Mouse (Mus musculus): ENCODE data around the gene Pnmal2.

The Pnmal2 gene

DNA sequence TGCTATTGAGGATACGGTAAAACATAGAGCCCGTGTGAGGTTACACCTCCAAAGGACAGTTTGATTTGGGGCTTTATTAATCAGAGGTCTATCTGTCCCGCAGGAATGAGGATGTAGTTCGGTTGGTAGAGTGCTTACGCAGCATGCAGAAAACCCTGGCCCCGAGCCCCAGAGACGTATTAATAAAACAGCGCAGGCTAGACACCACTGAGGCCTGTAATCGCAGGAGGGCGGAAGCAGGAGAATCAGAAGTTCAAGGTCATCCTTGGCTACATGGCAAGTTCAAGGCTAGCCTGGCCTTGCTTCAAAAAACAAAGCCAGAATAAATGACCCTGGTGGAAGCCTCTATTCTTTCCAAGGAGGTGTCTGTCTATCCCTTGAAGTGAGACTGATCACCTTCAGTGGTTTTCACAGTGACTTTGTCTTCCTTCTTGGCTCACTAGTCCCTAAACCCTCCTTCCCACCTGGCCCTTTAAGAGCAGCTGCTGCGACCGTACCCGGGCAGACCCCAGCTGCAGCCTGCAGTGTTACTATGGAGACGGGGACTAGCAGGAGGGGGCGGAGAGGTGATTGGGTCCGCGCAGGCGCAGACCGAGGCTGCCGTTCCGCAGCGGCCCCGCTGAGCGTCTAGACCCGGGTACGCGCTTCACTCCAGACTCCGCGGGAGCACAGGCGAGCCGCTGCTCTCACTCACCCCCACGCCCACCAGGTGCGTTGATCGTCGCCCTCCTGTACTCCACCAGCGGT is at the start of gene Pnmal2:
Gene Pnmal2, plus strand, starts transcription at position 622 of the 747 bp plus-strand sequence.
- DNase-seq = peak; percentile 91

DNA sequence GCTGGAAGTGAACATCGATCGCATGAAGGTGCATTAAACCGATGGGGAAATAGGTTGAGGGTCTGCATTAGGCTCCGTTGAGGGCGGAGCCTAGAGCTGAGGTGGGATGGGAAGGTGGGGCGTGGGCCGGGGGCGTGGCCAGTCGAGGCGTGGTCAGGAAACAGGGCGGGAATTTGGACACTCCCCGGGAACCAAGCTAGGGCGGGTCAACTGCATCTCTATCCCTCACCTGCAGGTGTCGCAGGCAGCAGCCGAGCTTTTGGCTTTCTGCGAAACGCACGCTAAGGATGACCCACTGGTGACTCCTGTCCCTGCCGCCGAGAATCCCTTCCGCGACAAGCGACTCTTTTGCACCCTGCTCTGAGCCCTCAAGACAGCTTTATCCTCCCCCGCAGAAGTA is 49.5 kb upstream of the Pnmal2 start:
- peak; percentile 66 for DNase-seq

DNA sequence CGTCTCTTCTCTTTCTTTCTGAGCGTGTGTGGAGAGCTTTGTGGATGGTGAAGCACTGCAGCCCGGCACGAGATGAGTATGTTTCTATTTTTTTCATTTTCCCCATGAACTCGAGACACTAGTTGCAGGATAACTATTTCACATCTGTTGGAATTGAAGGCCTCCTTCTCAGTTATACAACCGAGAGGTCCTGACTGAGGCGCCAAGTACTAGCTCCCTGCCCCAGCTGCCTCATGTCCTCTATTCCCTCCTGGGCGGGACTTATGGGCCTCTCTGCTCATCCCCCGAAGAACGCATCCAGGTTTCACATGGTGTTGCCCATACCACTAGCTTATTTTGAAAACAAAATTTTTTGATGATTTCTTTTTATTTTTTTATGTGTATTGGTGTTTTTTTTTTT is 49.0 kb upstream of the Pnmal2 start:
- DNase-seq = no peak

DNA sequence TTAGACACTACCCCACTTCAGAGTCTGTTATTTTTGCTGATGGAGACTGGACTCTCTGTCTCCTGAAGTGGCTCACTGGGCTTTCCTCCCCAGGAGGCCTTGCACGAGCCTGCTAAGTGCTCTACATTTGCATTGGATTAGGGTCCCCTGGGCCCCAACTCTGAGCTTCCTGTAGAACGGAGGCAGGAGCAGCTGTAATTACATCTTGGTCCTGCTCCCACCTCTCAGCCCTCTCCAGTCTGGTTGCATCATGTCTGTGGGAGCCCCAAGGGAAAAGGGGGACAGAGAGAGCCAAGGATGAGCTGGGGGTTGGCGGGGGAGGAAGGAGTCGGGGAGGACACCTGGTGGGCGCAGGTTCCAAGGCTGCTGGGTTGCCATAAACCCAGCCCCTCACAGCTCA is 44.0 kb upstream of the Pnmal2 start:
- no peak for DNase-seq

DNA sequence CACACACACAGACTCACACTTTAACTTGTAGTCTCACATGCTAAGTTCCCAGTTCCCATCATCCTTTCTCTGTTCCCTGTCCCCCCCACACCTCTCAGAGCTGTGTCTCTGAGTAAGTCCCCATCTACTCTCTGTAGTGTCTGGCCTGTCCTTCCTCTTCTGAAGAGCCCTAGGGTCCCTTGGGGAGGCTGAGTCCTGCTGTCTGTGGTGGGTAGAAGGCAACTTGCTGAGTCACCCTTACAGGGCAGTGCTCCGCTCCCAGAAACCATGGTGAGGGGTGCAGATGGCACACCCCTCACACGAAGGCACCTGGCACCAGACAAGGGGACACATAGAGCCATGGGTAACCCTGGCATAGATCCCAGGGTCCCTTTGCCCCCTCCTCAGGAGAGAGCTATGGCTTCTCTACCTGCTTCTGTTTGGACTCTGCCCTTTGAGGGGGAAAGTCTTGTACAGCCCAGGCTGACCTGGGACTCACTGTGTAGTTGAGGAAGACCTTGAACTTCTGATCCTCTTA is 41.0 kb upstream of the Pnmal2 start:
- DNase-seq = no peak

DNA sequence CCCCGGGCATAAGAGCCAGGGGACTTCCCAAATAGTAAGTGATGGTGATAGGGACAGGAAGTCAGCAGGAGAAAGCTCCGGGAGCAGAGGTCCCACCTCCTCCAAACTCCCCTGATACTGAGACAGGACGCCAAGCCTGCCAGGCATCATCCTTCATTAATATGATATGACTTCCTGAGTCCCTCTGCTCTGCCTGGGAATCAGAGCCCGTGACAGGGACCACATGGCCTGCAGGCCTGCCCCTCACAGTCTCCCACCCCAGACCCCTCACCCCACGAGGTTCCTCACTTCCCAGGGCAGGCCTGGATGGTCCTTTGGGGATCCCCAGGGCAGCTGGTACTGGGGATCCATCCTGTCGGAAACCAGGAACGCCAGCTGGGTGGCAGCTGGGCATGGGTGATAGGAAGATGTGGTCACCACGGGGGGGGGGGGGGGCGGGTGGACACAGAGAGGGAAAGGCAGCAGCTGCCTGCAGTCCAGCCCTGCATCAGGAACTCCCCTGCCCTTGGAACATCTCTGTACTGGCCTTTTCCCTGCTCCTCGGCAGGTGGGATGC is 40.3 kb upstream of the Pnmal2 start:
- DNase-seq = no peak

DNA sequence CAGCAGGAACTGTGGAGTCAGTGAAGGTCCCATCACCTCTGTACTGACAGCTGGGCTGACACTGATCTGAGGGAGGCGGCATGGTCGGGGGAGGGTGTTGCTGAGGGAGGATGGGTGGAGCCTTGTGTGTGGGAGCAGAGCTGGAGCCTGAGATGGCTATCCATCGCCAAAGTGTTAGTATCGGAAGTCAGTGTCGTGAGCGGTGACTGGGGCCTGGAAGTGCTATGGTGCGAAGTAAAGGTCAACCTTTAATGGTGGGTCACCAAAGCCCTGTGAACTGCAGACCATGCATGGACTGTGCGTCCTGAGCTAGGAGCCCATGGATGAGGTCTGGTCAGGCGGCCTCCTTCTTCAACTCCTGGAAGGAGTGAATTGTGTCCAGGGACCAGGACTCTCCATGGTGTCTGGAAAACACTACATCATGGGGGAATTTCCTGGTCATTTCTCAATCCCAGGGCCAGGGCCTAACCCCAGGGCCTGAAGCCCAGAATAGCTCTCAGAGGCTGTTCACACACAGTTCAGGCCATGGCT is 38.9 kb upstream of the Pnmal2 start:
- DNase-seq = no peak

DNA sequence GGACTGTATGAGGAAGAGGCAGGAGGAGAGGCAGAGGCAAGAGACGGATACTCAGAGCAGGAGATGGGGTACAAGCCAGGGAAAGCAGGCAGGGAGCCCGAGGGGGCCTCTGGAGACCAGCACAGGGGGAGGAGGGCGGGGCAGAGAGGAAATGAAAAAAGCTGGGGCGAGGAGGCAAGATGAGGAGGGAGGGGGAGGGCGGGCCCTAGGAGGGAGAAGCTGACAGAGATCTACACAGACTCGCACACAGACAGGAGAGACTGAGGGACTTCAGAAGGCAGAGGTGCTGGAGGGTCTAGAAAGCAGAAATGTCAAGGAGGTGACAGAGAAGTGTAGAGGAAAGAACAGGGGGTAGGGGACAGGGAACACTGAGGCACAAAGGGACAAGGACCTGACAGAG is 38.2 kb upstream of the Pnmal2 start, which contains the start of gene Ptgir:
Gene Ptgir, plus strand, starts transcription at position 210 of the 400 bp plus-strand sequence.
- DNase-seq = no peak

DNA sequence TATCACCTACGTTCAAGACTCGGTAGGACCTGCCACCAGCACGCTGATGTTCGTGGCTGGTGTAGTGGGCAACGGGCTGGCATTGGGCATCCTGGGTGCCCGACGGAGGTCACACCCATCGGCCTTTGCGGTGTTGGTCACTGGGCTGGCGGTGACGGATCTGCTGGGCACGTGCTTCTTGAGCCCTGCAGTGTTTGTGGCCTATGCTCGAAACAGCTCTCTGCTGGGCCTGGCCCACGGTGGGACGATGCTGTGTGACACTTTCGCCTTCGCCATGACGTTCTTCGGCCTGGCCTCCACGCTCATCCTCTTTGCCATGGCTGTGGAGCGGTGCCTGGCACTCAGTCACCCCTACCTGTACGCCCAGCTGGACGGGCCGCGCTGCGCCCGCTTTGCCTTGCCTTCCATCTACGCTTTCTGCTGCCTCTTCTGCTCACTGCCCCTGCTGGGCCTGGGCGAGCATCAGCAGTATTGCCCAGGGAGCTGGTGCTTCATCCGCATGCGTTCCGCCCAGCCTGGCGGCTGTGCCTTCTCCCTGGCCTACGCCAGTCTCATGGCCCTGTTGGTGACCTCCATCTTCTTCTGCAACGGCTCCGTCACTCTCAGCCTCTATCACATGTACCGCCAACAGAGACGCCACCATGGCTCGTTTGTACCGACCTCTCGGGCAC is 37.5 kb upstream of the Pnmal2 start:
- DNase-seq = no peak

DNA sequence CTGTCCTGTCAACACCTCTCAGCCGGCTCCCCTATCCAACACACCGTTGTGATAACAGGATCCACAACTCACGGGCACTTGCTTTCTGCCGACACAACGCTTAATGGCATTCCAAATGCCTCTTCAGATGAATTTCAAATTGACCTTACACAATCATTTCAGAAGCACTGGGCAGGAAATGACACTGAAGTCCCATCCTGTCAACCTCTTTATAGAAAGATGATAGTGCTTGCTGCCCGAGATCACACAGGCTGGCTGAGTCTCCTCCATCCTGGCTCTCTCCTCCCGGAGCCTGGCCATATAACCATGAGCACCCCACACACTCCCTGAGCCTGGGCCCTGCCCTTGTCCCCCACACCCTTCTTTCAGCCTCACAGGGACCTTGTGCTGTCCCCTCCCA is 36.6 kb upstream of the Pnmal2 start:
- DNase-seq = no peak

DNA sequence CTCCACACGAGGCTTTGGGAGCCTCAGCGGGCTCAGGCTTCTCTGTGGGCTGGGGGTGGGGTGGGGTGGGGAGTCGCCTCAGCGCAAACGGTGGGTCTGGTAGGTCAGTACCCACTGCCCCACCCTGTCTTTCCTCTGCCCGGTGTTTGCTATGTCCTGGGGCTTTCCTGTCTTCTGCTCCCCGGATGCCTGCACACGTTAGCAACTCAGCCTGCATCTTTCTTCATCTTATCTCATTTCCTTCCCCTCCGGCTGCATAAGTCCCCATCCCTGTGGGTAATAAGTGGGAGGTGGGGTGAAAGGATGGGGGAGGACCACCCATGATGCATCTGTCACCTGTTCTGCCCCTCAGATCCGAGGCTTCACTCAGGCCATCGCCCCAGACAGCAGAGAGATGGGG is 36.1 kb upstream of the Pnmal2 start:
- DNase-seq = no peak

DNA sequence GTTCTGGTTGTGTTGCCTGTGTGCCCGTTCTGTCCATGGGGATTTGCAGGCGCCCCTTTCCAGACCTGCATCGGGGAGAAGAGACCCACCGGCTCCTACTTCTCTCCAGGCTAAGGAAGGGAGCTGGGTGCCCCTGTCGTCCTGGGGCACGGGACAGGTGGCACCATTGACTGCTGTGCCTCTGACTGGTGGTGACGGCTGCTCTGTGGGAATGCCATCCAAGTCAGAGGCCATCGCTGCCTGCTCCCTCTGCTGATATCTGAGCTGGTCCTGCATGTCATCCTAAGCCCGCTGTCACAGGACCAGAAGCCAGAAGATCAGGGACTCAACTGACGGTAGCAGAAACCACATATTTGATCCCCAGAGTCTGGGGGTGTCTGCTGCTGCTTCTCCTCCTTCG is 35.6 kb upstream of the Pnmal2 start:
- no peak for DNase-seq

DNA sequence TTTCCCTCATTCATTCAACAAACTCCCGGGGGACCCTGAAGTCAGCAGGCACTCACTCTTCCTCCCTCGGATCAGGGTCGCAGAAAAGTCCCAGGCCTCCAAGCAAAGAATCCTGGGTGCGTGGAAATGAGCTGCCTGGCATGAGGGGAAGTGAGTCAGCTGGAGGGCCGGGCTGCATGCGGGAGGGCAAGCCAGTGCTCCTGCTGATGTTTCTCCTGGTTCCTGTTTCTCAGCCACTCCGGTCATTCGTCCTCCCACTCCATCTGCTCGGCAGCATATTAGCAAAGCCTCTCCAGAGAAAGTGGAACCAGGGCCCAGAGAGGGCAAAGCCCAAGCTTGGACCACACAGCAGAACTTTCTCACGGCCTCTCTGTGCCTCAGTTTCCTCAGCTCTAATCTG is 34.6 kb upstream of the Pnmal2 start:
- no peak for DNase-seq

DNA sequence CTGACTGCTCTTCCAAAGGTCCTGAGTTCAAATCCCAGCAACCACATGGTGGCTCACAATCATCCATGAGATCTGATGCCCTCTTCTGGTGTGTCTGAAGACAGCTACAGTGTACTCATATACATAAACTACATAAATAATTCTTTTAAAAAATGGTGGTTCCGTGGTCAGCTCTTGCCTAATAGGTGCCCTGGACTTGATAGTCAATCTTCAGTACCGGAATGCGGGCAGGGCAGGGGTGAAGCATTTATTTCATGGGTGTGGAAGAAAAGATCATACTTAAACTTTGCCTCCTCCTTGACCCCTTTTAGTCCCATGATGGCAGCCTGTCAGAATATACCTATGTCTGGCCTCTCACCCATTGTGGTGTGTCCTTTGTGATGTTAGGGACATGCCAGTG is 32.6 kb upstream of the Pnmal2 start:
- DNase-seq = no peak

DNA sequence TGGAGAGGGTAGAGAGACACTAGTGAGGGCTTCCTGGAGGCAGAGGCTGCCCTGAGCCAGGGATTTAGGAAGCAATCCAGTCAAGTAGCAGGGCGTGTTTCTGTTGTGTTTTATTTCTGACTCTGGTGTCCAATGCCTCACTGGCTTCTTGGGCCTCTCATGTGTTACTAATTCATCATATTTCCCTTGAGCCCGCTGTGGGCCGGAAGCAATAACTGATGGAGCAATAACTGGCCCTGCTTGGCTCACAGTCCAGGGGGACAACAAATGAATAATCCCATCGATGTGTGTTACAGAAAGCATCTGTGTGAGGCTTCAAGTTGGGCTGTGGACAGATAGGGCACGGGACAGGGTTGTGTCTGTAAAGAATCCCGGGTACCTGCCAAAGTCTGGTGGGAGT is 32.1 kb upstream of the Pnmal2 start:
- no peak for DNase-seq

DNA sequence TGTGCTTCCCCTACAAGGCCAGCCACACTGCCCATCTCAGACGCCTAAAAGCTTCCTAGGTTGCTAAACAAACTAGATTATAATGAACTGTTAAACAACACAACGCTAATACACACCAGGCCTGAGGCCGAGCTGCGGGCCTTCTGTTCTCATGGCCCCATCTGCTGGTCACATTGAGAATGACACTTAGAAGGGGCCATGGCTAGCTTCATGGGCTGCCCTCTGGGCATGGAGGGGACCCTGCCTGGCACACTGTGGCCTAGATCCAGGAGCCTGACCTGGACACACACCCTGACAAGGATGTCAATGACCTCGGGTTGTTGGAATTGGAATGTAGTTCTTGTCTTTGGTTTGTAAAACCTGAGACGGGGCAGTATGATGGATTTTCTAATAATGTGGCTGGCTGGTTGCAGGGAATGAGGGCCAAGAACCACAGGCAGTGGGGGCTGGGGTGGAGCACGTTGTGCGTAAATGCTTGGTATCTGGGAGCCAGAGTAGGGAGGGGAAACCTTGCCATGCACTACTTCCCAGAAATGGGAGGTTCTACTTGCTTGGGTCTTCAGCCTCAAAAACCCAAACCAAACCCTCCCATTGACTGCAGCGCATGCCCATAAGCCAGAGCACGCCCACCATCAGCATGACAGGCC is 30.6 kb upstream of the Pnmal2 start:
- peak; percentile 71 for DNase-seq

DNA sequence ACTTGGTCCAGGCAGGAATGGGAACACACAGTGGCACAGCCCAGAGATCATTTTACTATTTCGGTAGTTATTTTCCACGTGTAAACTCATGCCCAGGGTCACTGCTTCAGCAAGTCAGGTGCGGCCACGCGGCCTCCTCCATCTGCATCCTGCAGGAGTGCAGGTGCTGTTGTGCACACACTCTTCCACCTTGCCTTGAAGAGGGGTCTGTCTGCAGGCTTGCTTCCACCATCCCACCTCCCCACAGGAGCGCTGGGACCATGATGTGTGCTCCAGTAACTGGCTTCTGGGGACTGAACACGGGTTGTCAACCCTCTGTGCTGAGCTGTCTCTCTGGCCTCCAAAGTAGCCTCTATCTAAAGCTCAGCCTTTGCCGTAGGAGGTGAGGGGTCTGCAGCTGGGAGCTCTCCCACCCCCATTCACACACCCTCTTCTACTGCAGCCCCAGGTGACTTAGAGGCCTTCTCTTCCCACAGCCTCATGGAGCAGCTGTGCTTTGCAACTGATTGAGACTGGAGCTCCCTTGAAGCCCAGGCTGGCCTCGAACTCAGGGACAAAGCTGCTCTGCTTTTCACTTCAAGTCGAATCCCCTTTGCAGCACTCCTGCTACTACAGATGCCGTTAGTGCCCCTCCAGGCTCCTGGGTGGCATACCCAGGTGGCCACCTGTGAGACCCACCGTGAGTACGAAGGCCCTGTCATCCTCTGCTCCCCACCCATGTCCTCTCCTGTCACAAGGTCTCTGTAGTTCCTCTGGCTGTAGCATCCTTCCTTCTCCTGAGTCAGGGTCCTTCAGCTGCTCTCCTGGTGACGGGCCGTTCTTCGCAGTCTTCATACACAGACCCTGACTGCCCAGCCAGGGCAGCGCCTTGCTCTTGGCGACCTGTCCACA is 29.8 kb upstream of the Pnmal2 start:
- DNase-seq = no peak

DNA sequence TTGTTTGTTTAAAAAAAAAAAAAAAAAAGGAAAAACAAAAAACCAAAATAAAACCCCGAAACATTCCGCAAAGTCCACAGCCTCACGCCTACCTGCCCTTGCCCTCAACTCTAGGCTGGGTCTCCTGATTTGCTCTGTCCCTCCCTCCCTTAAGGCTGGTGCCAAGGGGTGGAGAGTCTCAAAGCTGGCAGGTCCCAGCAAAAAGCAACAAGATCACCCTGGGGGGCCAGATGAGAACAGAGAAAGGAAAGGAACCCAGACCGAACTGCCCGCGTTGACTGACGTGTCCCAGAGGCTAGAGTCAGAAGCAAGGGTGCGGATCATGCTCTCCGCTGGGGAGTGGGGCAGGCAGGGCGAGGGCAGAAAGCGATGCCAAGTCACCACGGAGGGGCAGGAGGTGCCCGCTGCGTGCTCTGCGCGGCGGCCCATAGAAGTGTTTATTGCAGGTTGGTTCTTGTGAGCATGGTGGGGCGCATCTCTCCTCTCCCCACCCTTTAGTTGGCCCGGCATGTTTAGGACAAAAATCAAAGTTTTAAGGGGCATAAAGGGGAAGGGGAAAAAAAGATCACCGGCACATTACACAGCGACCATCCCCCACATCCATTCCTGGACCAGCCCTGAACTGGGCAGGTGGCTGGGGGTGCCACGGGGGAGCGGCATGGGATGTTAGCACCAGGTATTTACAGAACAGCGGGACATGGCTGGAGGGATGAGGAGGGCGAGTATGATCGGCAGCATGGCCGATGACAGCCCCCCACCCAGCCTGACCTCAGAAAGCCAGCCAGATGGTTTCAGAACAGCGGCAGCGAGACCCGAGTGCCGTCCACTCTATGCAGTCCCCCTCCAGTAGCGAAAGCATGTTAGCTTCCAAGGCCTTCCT is 28.8 kb upstream of the Pnmal2 start:
- no peak for DNase-seq

DNA sequence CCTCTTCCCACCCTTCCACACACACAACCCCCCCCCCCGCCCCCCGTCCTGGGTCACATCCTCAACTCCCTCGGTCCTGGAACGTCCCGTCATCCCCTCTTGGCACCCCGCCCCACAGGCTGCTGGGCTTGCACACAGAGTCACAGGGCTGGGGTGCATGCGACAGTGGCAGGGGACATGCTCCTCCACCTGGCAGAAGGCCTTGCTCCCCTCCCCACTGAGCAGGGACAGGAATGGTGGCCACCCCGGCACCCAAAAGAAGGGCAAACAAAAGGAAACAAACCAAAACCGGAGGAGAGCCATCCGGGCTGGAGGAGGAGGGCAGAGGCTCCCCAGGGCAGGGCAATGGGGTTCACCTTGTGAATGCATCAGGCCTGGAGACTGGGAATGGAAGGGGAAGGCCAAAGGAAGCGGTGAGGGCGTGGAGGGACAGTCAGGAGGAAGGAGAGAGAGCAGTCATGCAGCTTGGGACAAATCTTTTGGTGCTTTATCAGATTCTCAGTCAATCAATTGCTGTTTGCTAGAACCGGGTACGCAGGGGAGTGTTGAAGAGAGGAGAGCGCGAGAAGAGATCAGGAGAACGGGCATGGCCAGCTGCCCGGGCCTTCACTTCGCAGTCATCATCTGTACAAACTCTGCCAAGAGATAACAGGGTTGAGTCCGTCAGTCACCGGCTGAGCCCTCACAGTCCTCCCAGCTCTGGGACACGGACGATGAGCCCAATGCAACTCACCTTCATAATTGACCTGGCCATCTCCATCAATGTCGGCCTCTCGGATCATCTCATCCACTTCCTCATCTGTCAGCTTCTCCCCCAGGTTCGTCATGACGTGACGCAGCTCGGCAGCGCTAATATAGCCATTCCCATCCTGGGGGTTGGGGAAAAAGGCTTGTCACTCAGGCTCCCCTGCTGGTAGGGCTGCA is 27.9 kb upstream of the Pnmal2 start:
- no peak for DNase-seq

DNA sequence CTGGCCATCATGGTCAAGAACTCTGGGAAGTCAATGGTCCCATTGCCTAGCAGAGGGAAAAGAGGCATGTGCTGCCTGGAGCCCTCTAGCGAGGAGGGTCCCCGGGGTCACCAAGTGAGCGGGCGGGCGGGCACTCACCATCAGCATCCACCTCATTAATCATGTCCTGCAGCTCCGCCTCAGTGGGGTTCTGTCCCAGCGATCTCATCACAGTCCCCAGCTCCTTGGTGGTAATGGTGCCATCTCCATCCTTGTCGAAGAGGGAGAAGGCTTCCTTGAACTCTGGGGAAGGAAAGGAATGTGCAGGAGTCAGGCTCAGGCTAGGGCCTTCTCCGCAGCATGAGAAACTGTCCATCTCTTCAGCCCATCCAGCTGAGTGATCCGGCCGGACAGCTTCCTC is 27.0 kb upstream of the Pnmal2 start:
- DNase-seq = no peak
